Mouse (Mus musculus): ENCODE results near the gene Srl. TPM values are rescaled to one million over a fixed set of nuclear protein-coding genes. Genes with fewer than 3 reads are reported as not detected.

The Srl gene
- total RNA-seq, 2 experiments from 2014 or later = 1,081 to 1,153 TPM

DNA sequence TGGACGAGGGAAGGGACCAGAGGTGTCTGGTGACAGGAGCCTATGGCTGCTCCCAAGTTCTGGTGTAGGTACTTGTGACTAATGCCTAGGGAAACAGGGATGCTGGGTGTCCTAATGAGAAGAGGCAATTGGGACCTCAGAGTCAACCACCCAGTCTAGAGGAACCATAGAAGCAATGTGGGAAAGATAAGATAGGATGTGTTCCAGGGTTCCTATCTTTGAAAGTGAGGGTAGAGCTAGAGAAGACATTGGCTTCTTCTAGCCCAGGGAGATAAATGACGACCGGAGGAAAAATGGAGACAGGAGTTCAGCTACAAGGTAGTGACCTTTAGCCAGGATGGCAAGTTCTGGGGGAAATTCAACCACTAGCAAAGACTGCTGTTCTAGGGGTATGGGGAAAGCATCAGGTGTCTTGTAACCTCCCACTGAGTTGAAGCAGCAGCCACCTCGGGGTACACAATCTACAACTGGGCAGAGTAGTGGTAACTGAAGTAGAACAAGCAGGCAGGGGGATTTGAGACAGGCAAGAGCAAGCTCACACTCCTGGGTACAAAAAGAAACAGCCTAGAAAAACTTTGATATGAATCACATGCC lies 20.4 kb downstream of the Srl start:
- intact Hi-C loops (cut with DNase I) = no loop called here
- peak in 1 of 2 experiments; percentile 26 for DNase-seq

DNA sequence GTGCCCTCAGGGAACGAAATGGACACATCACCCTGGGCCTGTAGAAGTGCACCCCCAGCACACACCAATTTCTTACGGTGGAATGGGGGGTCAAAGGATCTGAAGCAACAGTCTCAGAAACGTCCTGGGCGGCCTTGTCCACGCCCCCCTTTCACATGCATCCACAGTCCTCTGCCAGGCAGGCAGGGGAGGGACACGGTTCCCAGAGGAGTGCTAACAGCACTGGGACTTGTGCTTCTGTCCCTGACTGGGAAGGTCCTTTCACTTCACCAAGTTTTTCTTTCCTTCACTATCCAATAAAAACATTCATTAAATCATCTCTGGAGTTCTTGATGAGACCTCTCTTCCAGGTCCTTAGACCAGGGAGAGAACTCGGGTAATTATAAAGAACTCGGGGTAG lies 20.9 kb downstream of the Srl start:
- DNase-seq = peak in 1 of 2 experiments; percentile 20
- intact Hi-C loops (cut with DNase I) = no loop called here

DNA sequence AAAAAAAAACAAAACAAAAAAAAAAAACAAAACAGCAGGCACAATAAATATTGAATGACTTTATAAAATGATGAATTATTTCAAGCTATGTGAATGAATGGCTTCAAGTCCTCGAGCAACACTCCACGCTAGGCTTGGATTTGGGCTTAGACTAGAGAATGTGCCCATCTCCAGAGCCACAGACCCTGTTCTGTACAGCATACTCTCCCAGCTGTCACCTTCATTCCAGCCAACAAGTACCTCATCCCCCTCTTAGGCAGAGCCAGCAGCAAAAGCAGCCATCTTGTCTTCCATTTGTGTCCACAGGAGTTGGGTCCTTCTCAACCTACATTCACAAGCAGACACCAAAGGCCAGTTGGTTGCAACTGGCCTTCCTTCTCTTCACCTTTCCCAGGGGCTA lies 21.8 kb downstream of the Srl start:
- DNase-seq = no peak
- intact Hi-C loops (cut with DNase I) = no loop called here

DNA sequence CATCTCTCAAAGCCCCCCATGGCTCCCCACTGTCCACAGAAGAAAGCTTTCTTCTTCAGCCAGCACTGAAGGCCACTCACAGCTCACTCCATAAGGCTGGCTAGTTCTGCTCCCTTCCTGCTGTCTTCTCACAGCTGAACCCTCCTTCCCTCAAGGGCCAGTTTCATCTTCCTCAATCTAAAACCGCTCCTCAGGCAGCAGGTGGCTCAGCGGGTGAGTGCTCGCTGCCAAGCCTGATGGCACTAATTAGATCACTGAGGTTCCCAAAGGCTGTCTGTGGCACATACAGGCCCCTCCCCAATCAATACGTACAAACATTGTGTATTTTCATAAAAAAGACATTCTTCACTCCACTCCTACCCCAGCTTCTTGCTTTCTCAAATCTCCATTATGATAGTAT lies 22.5 kb downstream of the Srl start:
- intact Hi-C loops (cut with DNase I) = no loop called here
- no peak for DNase-seq

DNA sequence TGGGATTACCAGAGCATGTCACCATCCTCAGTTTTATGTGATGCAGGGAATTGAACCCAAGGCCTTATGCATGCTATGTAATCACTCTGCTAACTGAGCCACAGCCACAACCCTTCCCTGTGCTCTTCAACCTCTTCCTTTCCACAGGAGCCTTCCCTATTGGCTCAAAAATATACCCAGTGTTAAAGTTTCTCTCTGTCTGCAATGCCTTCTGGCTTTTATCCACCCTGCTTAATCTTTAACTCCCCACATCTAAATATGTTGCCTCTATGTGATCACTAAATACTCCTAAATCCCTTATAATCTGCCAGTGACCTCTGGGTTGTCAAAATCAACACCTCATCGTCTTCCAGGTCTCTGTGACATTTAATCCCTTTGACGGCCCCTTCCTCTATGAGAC lies 23.7 kb downstream of the Srl start:
- no peak for DNase-seq
- intact Hi-C loops (cut with DNase I) = no loop called here

DNA sequence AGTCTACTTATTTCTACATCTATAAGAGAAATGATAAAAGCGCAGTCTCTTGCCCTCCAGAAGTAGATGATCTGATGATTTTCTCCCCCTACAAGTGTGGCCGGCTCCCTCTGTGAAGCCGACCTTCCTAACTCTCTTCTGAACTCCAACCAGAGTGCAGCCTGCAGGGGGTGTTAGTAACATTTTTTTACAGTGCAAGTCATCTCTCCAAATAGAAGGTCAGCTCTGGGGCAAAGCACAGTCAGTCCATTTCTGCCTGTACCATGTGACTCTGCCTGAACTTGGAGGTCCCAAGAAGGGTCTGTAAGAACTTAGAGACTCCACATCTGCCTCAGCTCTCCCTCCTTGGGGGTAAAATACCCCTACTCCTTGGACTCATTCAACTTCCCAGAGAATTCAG lies 27.2 kb downstream of the Srl start:
- intact Hi-C loops (cut with DNase I) = no loop called here
- peak in 1 of 2 experiments; percentile 51 for DNase-seq

DNA sequence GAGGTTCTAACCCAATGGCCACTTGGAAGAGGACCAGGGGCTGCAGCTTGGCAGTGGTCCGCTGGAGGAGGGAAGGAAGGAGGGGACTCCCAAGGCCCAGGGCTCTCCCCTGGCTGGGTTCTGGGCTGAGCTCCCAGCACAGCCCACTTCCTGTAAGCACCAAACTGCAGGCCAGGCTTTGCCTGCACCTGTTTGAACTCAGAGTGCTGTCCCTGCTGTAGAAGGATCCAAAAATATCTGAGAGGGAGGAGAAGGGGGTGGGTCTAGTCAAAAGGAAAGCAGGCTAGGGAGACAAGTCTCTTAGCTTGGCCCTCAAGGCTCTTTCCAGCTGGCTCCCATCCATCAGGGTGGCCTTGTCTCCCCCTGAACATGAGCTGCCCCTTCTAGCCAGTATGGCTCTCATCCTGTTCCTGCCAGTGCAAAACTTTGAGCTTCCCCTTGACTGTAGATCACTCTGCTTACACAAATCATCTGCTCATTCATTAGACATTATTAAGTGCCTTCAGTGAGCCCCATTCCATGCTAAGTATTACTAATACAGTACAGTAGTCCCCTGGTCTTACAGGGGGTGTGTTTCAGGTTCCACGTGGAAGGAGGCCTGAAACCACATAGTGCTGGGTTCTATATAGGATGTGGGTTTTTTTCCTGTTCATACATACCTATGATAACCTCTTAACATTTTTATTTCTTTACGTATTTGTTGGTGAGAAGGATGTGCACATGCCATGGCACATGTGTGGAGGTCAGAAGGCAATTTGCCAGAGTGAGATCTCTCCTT lies 28.8 kb downstream of the Srl start:
- DNase-seq = peak; percentile 90 to 91
- intact Hi-C loops (cut with DNase I) = no loop called here

DNA sequence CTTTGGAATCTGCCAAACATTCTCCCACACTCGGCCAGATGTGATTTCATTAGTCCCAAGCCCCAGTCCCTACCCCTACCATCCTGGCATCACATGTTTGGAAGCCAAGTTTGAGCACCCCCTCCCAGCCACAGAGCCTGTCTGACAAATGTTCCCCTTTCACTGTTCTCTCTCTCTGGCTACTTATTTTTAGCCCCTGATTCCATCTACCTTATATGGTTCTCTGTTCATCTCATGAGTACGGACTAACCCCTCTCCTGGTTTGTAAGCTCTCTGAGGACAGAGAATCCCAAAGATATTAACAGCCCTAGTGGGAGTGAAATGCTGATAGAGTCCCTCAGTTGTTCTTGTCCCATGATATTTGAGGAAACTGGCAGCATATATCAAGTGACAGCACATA lies 30.2 kb downstream of the Srl start:
- peak in 1 of 2 experiments; percentile 48 for DNase-seq
- intact Hi-C loops (cut with DNase I) = no loop called here

DNA sequence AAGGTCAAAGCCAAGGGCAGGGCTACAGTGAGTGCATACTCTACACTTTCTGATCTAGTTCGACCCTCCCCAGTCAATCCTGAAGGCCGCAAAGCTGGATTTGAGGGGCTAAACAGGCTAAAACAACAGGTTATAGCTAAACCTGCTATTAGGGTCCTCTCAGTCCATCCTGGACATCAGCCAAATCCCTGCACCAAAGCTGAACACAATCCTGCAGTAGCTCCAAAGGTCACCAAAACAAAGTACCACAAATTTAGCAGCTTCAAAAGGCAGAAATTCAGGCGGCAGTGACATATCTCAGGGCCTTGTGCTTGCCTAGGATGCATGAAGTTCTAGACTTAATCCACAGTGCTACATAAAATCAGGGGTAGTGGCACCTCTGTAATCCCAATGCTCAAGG lies 35.4 kb downstream of the Srl start:
- intact Hi-C loops (cut with DNase I) = no loop called here
- DNase-seq = no peak

DNA sequence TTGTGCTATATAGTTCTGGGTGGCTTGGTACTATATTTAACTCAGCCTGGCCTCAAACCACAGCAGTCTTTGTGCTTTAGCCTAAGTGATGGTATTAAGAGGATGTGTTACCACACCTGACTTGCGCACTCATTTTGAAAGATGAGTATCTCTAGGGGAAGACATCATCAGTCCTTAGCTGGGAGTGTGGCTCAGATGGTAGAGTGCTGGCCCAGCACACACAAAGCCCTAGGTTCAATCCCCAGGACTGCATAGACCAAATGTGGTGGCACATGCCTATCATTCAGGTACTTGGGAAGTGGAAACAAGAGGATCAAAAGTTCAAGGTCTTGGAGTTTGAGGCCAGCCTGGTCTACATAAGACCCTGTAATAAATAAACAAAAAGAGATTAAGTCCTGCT lies 38.1 kb downstream of the Srl start:
- intact Hi-C loops (cut with DNase I) = no loop called here
- no peak for DNase-seq

DNA sequence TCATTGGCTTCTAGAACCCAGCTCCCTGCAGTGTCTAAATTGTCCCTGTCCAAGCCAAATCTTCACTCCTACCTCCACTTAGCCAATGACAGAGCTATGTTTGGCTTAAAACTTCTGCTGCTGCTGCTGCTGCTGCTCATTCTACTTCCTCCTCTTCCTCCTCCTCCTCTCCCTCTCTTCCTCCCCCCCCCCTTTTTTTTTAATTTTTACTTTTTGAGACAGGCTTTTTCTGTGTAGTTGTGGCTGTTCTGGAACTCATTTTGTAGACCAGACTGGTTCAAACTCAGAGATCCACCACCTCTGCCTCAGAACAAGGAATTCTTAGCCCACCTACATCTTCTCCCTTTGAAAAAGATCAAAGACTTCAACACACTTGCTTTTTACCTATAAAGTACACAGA lies 39.0 kb downstream of the Srl start:
- intact Hi-C loops (cut with DNase I) = no loop called here
- DNase-seq = no peak

DNA sequence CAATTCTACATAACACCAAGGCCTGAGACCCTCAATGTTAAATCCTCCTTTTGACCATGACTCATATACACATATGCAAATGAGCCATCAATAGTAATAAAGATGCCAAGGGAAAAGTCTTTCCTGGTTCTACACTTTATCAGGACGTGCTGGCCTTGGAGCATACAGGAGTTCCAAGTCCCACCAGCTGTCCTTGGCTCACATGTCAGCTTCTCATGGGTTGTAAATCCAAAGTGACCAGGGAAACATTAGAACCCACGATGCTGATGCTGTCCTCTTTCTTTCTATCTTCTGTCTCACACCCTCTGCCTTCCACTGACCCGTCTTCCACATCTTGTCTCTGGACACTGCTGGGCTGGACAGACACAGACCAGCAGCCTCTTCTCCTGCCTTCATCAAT lies 39.9 kb downstream of the Srl start:
- intact Hi-C loops (cut with DNase I) = no loop called here
- no peak for DNase-seq

DNA sequence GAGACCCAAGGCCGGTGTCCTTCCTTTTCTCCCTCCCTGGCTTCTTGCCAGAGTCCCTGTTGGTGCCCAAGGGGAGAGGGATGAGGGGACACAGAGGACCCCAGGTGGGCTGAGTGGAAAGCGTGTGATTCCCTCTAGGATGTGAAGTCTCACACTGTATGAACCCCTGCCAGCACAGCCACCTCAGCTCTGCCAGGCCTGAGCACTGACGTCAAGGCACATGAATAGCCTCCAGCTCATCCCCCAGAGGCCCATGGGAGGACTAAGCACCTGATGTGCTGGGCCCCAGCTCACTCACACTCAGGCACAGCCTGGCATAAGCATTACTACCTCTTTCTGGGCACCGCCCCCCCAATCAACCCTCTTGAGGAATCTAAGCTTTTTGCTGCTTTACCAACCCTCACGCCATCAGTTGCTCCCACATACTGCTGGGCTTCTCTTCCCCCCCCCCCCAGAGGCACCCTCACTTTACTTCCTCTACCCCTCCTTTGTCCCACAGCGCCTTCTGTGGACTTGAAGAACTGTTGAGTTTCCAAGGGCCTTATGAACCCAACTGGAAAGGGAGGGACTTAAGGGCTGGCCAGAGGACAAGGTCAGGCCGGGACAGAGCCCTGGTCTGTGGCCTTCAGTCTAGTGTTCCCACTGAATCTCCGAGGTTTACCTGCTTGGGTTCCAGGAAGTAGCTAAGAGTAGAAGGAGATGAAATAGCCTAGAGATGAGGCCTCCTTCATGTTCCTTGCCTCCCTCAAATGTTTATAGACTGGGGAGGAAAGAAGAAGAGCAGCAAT lies 40.8 kb downstream of the Srl start:
- peak; percentile 85 to 88 for DNase-seq
- intact Hi-C loops (cut with DNase I) = no loop called here

DNA sequence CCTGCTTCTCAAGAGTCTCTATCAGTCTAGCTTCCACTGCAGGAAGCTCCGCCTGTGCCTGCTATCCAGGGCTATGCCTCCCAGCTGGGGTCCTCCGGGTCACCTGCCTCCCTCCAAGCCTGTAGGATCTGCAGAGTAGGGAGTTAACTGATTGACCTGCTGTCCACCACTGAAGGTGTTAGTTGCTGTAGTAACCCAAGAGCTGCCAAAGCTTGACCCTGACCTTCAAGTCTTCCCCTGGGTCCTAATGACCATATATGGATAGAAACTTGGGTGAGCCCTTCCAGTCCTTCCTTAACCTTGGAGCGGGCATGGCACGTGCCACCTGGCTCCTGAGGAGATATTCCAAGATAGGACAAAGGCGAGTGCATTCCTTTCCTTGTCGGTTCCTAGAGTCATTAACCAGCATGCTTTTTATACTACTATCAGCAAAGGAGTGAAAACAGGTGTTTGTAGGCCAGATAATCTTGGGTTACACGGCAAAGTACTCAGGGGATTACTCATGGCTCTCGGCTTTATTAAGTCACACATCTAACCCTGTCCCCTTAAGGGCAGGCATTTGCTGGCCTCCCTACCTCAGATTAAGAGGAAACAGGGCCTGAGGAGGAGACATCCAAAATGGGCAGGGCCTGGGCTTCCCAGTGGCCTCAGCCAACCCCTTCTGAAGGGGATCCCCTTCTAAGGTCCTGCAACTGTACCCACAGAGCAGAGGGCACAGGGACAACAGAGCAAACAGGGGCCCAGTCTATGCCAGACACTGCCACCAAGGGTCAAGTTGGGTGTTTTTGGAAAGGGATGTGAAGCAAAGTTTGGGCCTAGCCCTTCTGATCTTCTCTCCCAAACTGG lies 43.6 kb downstream of the Srl start:
- intact Hi-C loops (cut with DNase I) = no loop called here

DNA sequence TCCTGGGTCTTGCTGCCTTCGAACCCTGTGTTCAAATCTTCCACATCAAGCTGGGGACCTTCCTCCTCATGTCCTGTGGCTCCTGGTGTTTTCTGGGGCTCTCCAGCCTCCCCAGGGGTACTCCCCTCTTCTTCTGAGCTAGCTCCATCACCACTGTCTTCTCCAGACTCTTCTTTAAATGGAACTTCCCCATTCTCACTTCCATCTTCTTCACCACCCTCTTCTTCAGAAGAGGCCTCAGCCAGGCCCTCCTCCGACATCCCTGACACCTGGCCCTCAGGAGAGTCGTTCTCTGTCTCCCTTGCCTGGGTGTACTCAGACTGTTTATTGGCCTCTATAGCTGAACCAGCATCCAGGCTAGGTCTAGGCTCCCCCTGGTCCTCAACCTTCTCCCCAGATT lies 45.1 kb downstream of the Srl start:
- intact Hi-C loops (cut with DNase I) = no loop called here
- DNase-seq = no peak

More for the DNA sequence above, 43.6 kb downstream of the Srl start:
- peak; percentile 51 to 60 for DNase-seq

DNA sequence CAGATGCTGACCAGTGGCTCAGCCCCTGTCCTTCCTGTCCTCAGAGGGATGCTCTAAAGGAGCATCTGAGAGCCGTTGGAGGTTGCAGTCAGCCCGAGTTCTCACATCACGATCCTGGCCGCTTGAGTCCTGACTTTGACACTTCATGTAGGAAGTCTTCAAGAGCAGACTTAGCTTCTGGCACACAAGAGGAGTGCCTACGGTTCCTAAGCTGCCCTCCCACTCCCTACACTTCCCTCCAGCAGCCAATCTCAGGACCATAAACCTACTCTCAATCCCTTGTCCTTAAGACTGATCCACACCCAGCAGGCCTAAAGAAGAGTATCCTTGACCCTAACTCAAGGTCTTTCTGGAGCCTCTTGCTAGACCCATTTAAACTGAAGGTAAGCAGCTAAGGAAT lies 45.8 kb downstream of the Srl start:
- intact Hi-C loops (cut with DNase I) = no loop called here
- DNase-seq = peak; percentile 58 to 60

DNA sequence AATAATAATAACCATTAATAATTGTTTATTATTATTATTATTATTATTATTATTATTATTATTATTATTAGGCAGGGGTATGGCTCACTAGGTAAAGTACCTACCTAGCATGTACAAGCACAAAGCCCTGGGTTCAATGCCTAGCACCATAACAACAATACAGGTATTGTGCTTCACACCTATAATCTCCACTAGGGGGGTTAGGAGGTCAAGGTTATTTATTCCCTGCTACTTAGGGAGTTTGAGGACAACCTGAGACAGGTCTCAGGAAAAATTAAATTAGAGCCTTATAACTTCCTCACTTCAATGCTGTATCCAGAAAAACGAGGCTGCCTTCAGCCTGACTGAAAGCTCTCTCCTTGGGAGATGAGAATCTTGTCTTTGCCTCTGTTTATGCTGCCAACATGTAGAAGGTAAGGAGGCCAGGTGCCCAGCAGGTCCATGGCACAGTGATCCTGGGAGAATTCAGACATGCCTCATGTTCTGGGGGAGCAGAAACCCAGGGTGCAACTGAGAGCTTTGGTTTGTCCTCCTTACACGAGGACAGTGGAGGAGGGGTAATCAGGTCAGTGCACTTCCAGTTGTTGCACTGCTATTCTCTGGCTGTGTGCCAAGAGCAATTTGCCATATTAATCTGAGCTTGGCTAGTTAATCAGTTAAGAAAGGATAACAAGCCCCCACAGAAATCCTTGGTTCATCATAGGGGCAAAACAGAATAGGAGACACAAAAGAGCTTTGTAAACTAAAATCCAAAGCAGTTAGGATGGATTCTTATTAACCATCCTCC lies 48.6 kb downstream of the Srl start:
- intact Hi-C loops (cut with DNase I) = no loop called here
- no peak for DNase-seq

DNA sequence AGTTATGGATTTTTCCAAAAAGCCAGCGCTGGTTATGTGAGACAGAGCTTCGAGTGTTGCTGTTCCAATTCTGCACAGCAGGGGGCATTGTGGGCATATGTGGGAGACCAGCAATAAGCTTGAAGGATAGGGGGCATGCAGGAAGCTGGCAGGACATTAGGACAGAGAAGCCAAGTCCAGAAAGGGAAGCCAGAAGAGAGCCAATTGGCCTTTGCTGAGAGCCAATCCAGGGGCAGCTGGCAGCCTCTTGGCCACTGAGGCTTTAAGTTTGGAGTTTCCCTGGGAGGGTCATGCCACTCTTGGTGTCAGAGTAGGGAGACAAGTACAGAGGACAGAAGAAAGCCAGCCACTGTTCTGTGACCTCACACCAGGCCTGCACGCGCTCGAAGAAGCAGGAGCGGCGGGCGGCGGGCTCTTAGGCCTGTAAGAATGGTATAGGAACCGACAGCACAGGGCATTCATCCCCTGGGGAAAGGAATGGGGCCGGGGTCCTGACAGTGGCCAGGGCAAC lies 52.4 kb downstream of the Srl start:
- peak; percentile 95 to 97 for DNase-seq
- intact Hi-C loops (cut with DNase I) = loop anchor here (1.0 to 2.0 kb wide), 2 partner anchors 53 to 120 kb away; no protein-coding TSS in a partner anchor

DNA sequence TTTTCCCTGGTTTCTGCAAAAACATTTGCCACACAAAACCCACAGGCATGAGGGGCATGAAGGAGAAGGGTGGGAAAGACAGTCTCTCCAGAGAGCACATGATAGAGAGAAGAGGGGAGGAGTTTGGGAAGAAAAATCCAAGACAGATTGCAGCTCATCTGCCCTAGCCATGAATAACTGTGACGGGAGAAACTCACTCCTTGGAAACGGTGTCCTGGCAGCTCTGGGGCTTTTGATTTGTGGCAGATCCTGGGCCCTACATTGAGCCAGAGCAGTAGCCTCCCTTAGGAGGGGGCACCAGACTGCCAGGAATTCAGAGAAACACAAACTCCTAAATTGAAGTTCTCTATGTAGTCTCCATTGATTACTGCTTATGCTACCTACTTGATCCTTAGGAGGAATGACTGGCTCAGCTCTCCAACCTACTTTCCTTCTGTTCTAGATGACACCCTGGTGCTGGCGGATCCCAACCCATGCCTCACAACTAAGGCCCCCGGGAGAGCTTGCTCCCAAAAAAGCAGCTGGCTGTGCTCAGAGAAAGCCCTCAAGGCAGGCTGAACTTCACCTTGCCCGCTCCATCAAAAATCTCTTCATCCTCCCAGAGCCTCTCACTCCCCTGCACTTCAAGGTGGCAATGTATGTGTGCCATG lies 60.9 kb downstream of the Srl start:
- intact Hi-C loops (cut with DNase I) = no loop called here
- no peak for DNase-seq
